Mouse (Mus musculus) megakaryocyte, embryonic 14.5 days (primary cell): Measurements from ENCODE around the gene Fcgr4. TPM values are rescaled to one million over a fixed set of nuclear protein-coding genes. Genes with fewer than 3 reads are reported as not detected.
"Not testable (repeated sequence)": the region's sequence is repeated elsewhere in the genome, so short reads cannot be mapped to it uniquely, and the experiment has no call there.

Source experiments
- H3K27me3 ChIP-seq: replicated peaks from 2 replicates; pipeline ENCODE3; 2012; ENCODE audit warnings: inconsistent platforms
- H3K36me3 ChIP-seq: replicated peaks from 2 replicates; pipeline ENCODE3; 2012; ENCODE audit warnings: low read length, inconsistent platforms, mixed read lengths
- H3K4me1 ChIP-seq: 2 replicates; pipeline ENCODE4 v1.6.1; 2012; ENCODE audit warnings: inconsistent platforms
- H3K4me3 ChIP-seq: replicated peaks from 2 replicates; pipeline ENCODE3; 2012; ENCODE audit warnings: moderate library complexity, mild to moderate bottlenecking, inconsistent platforms
- H3K9me3 ChIP-seq: 2 replicates; pipeline ENCODE4 v1.6.1; 2012; ENCODE audit warnings: inconsistent platforms
- FLI1 ChIP-seq: IDR thresholded peaks from 2 replicates; pipeline ENCODE4 v1.6.1; 2012; ENCODE audit warnings: low read length, inconsistent platforms, mixed read lengths
- GATA1 ChIP-seq: IDR thresholded peaks from 3 replicates; pipeline ENCODE4 v1.6.1; 2012; ENCODE audit warnings: mixed read lengths, low read length, inconsistent platforms, borderline replicate concordance
- polyA plus RNA-seq: library from polyadenylated mRNA; stranded (reverse); fragments of >175 nt; gene quantifications from 2 replicates; pipeline ENCODE4 v1.2.3, GENCODE M21; 2012; ENCODE audit warnings: low replicate concordance; ENCODE audit not compliant: insufficient read depth

Gene Fcgr4
- 0.07 TPM in 1 of 2 replicates, not detected in the other for polyA plus RNA-seq

- TF ChIP-seq FLI1 (no peak), GATA1 (no peak)
- Histone ChIP-seq H3K4me1 (peaks cover 39% of the 10 kb centered on the region), H3K27me3 (peaks cover 17% of the 10 kb centered on the region), H3K9me3 (peaks cover 12% of the 10 kb centered on the region), H3K36me3 (no peaks in the 10 kb centered on the region), H3K4me3 (peak within 1 kb of the TSS; percentile 4)
These were observed at the start of gene Fcgr4 for GRCm38 (mm10) chr1:171018737-171019136. Gene Fcgr4 (plus strand): TSS chr1:171018920.

GRCm38 (mm10) chr1:170972494-170972893 lies 46.2 kb upstream of the Fcgr4 start:
- TF ChIP-seq GATA1 (no peak), FLI1 (no peak)
- Histone ChIP-seq H3K9me3 (peaks cover 8% of the 10 kb centered on the region), H3K36me3 (peaks cover 26% of the 10 kb centered on the region), H3K4me1 (peaks cover 72% of the 10 kb centered on the region), H3K27me3 (no peaks in the 10 kb centered on the region), H3K4me3 (no peak overlapping the region)

GRCm38 (mm10) chr1:170972936-170973335 lies 45.8 kb upstream of the Fcgr4 start:
- peaks cover 72% of the 10 kb centered on the region for H3K4me1 ChIP-seq
- TF ChIP-seq FLI1: no peak
- no peak for TF ChIP-seq GATA1
- peak overlapping the region; percentile 85 for H3K4me3 ChIP-seq
- H3K9me3 ChIP-seq: peaks cover 8% of the 10 kb centered on the region
- peaks cover 22% of the 10 kb centered on the region for H3K36me3 ChIP-seq
- no peaks in the 10 kb centered on the region for H3K27me3 ChIP-seq

- Histone ChIP-seq H3K4me3 (peak overlapping the region; percentile 72), H3K27me3 (no peaks in the 10 kb centered on the region), H3K9me3 (no peaks in the 10 kb centered on the region), H3K36me3 (peaks cover 10% of the 10 kb centered on the region), H3K4me1 (peaks cover 72% of the 10 kb centered on the region)
- TF ChIP-seq GATA1: no peak
- TF ChIP-seq FLI1: no peak
These were observed 44.5 kb upstream of the Fcgr4 start for GRCm38 (mm10) chr1:170974171-170974570.

GRCm38 (mm10) chr1:170974736-170975135 lies 44.0 kb upstream of the Fcgr4 start:
- H3K36me3 ChIP-seq: peaks cover 5% of the 10 kb centered on the region
- no peaks in the 10 kb centered on the region for H3K27me3 ChIP-seq
- H3K4me1 ChIP-seq: peaks cover 70% of the 10 kb centered on the region
- TF ChIP-seq GATA1 (no peak), FLI1 (no peak)
- no peaks in the 10 kb centered on the region for H3K9me3 ChIP-seq
- H3K4me3 ChIP-seq: peak overlapping the region; percentile 73

- H3K36me3 ChIP-seq, H3K27me3 ChIP-seq, H3K9me3 ChIP-seq: not testable (repeated sequence)
- Histone ChIP-seq H3K4me3 (peak overlapping the region; percentile 88), H3K4me1 (peaks cover 70% of the 10 kb centered on the region)
These were observed 43.4 kb upstream of the Fcgr4 start for GRCm38 (mm10) chr1:170975350-170975749.

- Histone ChIP-seq H3K36me3 (peaks cover 5% of the 10 kb centered on the region), H3K4me3 (peak overlapping the region; percentile 88), H3K9me3 (no peaks in the 10 kb centered on the region), H3K4me1 (peaks cover 70% of the 10 kb centered on the region), H3K27me3 (no peaks in the 10 kb centered on the region)
- TF ChIP-seq GATA1 (no peak), FLI1 (no peak)
These were observed 43.0 kb upstream of the Fcgr4 start for GRCm38 (mm10) chr1:170975751-170976161.

GRCm38 (mm10) chr1:170976447-170976846 lies 42.3 kb upstream of the Fcgr4 start, which contains the start of gene Fcgr2b:
Gene Fcgr2b (minus strand): TSS chr1:170976547.
- H3K9me3 ChIP-seq: no peaks in the 10 kb centered on the region
- H3K4me1 ChIP-seq: peaks cover 66% of the 10 kb centered on the region
- H3K36me3 ChIP-seq: peaks cover 1% of the 10 kb centered on the region
- peaks cover 4% of the 10 kb centered on the region for H3K27me3 ChIP-seq
- no peak for TF ChIP-seq FLI1
- no peak for TF ChIP-seq GATA1
- peak within 1 kb of the TSS; percentile 88 for H3K4me3 ChIP-seq

GRCm38 (mm10) chr1:170978601-170979000 lies 40.1 kb upstream of the Fcgr4 start:
- 0 out of 2 replicates have a peak, but pooled peaks cover under 1% of the 10 kb centered on the region for H3K9me3 ChIP-seq
- H3K36me3 ChIP-seq: no peaks in the 10 kb centered on the region
- H3K27me3 ChIP-seq: peaks cover 6% of the 10 kb centered on the region
- TF ChIP-seq GATA1 (no peak), FLI1 (no peak)
- peak overlapping the region; percentile 53 for H3K4me3 ChIP-seq
- H3K4me1 ChIP-seq: peaks cover 48% of the 10 kb centered on the region

- not testable (repeated sequence) for H3K36me3 ChIP-seq, H3K4me3 ChIP-seq, H3K9me3 ChIP-seq, H3K27me3 ChIP-seq
- H3K4me1 ChIP-seq: peaks cover 42% of the 10 kb centered on the region
These were observed 37.0 kb upstream of the Fcgr4 start for GRCm38 (mm10) chr1:170981679-170982078.

GRCm38 (mm10) chr1:170982301-170982700 lies 36.4 kb upstream of the Fcgr4 start:
- H3K27me3 ChIP-seq: peaks cover 6% of the 10 kb centered on the region
- no peak for TF ChIP-seq FLI1
- TF ChIP-seq GATA1: no peak
- 0 out of 2 replicates have a peak, but pooled peaks cover 2% of the 10 kb centered on the region for H3K9me3 ChIP-seq
- no peak overlapping the region for H3K4me3 ChIP-seq
- no peaks in the 10 kb centered on the region for H3K36me3 ChIP-seq
- H3K4me1 ChIP-seq: peaks cover 36% of the 10 kb centered on the region
